Mouse (Mus musculus) olfactory bulb, adult 2 months (tissue): ENCODE results near the gene Serpinb1a.

ENCODE experiments used
- CTCF ChIP-seq: fragments of 200-500 bp; IDR thresholded peaks from 2 replicates; pipeline ENCODE4 v1.5.1; 2012; ENCODE audit warnings: low read depth, mild to moderate bottlenecking, low read length, moderate library complexity; ENCODE audit not compliant: insufficient read depth
- POLR2A ChIP-seq: fragments of 200-500 bp; IDR thresholded peaks from 2 replicates; pipeline ENCODE4 v1.6.1; 2012; ENCODE audit warnings: mild to moderate bottlenecking, low read depth, low read length, moderate library complexity; ENCODE audit not compliant: insufficient read depth

DNA sequence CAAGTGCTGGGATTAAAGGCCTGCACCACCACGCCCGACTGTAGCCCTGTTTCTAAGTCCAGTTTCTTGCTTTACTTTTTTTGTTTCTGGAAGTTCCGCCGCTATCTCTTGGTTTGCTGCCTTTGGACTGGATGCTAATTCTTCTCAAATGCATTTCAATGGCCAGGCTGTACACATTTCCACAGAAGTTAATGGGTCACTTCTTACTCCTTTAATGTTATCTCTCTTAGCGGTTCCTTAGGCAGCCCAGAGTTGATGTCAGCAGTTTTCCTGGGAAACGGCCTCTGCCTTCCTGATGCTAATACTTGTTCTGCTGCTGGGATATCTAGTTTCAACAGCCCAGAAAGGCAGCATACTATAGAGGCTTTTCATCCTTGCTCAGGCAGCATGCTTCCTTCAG, 27.9 kb downstream of the Serpinb1a start:
- TF ChIP-seq CTCF (no peak), POLR2A (no peak)
